Mouse (Mus musculus) liver, postnatal 0 days (tissue): ENCODE results near the gene Dtd1.

ENCODE experiments used
- CTCF ChIP-seq: sonication (generic); IDR thresholded peaks from 2 replicates; pipeline ENCODE4 v1.5.1; 2016; ENCODE audit warnings: antibody characterized with exemption, low read depth
- EP300 ChIP-seq: IDR thresholded peaks from 2 replicates; pipeline ENCODE4 v1.6.1; 2016; ENCODE audit warnings: antibody characterized with exemption, low read depth, mild to moderate bottlenecking

DNA sequence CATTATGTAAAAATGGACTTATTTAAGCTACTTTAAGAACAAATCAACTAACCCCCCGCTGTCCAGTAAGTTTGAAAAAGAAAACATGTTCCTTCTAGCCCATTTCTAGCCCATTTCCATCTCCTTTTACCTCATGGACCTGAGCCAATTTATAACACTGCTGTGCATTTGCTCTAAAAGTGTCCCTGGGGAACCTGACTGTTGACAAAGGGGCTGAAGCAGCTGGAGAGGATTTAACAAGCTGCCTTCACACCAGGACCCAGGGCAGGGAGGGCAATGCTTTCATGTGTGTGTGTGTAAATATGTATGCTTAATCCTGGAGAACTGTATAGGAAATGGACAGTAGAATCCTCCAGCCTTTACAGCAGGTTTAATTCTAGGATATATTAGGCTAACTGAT, 109.6 kb downstream of the Dtd1 start:
- no peak for TF ChIP-seq CTCF
- TF ChIP-seq EP300, result no peak
